Mouse (Mus musculus): Measurements from ENCODE around the gene Smim22.
A peak's percentile ranks its signal among the peaks of the same experiment; 100 is the strongest.

- TF ChIP-seq CTCF (IDR thresholded peaks at IDR 0.05; ENCODE audit: extremely low read depth, insufficient read length, insufficient replicate concordance, low read depth, low read length) (no peak), POLR2A (IDR thresholded peaks at IDR 0.05; ENCODE audit: low read depth, low read length) (0 out of 2 replicates have a peak, but pooled peaks have one; percentile 23)
Measured at GRCm38 (mm10) chr16:5008076-5008475, 988 bp downstream of the Smim22 start.
